13 mouse cellular contexts compared by ENCODE assay signal in genomic region chr6:39317854-39318630, GRCm38 (mm10). TPM values are rescaled to one million over a fixed set of nuclear protein-coding genes. Genes with fewer than 3 reads are reported as not detected.
DNase-seq lines count a peak whose midpoint lies in the region; ATAC-seq lines count a peak whose summit lies in the region.
"Had no signal": no experiment of that assay in that cellular context is flagged by ENCODE, and none has a peak within 500 bp of the region (broad histone marks: within the 10 kb centered on the region; RNA-seq: fewer than 3 reads in every experiment).

No protein-coding gene starts in this region.

- WGBS in neural tube, embryonic 15.5 days, result 88% methylated on average over 10 of the region's 10 CpGs
- WGBS in kidney, embryonic 15.5 days, result 87% methylated on average over 10 of the region's 10 CpGs

- H3K36me3 ChIP-seq in neural tube, embryonic 15.5 days, result no peaks in the 10 kb centered on the region
- H3K36me3 ChIP-seq in kidney, embryonic 15.5 days, result no peaks in the 10 kb centered on the region
- H3K36me3 ChIP-seq: G1E; liver, embryonic 12.5 days had no signal

- no peak overlapping the region for H3K4me3 ChIP-seq in neural tube, embryonic 15.5 days (replicated peaks)
- H3K4me3 ChIP-seq in kidney, embryonic 15.5 days (replicated peaks), result no peak overlapping the region
- H3K4me3 ChIP-seq: liver, embryonic 12.5 days had no signal

- H3K4me1 ChIP-seq in neural tube, embryonic 15.5 days, result peaks cover 5% of the 10 kb centered on the region
- H3K4me1 ChIP-seq in kidney, embryonic 15.5 days, result 0 out of 2 replicates have a peak, but pooled peaks cover 2% of the 10 kb centered on the region
- H3K4me1 ChIP-seq: liver, embryonic 12.5 days had no signal

- H3K9ac ChIP-seq in neural tube, embryonic 15.5 days (replicated peaks), result no peak overlapping the region
- no peak overlapping the region for H3K9ac ChIP-seq in kidney, embryonic 15.5 days
- H3K9ac ChIP-seq: liver, embryonic 12.5 days had no signal

- H3K9me3 ChIP-seq in neural tube, embryonic 15.5 days (replicated peaks), result no peaks in the 10 kb centered on the region
- H3K9me3 ChIP-seq in kidney, embryonic 15.5 days (replicated peaks), result no peaks in the 10 kb centered on the region
- H3K9me3 ChIP-seq: G1E; liver, embryonic 12.5 days had no signal

- peak; percentile 22 to 51 for DNase-seq in cerebellum, postnatal 25 days
- DNase-seq in cerebellum, postnatal 14 days, result no peak
- no peak for DNase-seq in neural tube, embryonic 10.5 days (ENCODE audit: extremely low spot score, low spot score)
- DNase-seq in heart, adult 9 months (ENCODE audit: low spot score in 2 of 2), result peak; percentile 43 to 44
- no peak for DNase-seq in MN1 (ENCODE audit: low spot score)
- DNase-seq: gastrocnemius, postnatal 14 days; kidney, postnatal 14 days had no signal

- no peaks in the 10 kb centered on the region for H3K27me3 ChIP-seq in neural tube, embryonic 15.5 days (replicated peaks)
- H3K27me3 ChIP-seq in kidney, embryonic 15.5 days, result no peaks in the 10 kb centered on the region
- H3K27me3 ChIP-seq: liver, embryonic 12.5 days had no signal

- ATAC-seq in neural tube, embryonic 15.5 days (ENCODE audit: low FRiP score), result no peak
- ATAC-seq in megakaryocyte-erythroid progenitor cell, adult 5-6 weeks (replicated peaks; ENCODE audit: low FRiP score, low TSS enrichment, poor library complexity, severe bottlenecking), result peak; percentile 59
- ATAC-seq in kidney, embryonic 15.5 days (replicated peaks; ENCODE audit: low FRiP score), result no peak
- ATAC-seq: liver, embryonic 12.5 days had no signal

- H3K4me2 ChIP-seq in neural tube, embryonic 15.5 days, result no peak overlapping the region
- no peak overlapping the region for H3K4me2 ChIP-seq in kidney, embryonic 15.5 days
- H3K4me2 ChIP-seq: liver, embryonic 12.5 days had no signal

- H3K27ac ChIP-seq in neural tube, embryonic 15.5 days (replicated peaks), result 0 out of 2 replicates have a peak overlapping the region, but pooled peaks have one; percentile 9
- no peak overlapping the region for H3K27ac ChIP-seq in kidney, embryonic 15.5 days
- H3K27ac ChIP-seq: liver, embryonic 12.5 days; macrophage had no signal

RNA-seq across cellular contexts. Expression of gene Slc37a3, which starts 59.4 kb away (rescaled TPM):
- polyA plus RNA-seq in neural tube, embryonic 15.5 days (2015; fragmentation: Nextera tagmentation; extraction: Ambion mirVana), result 52.6 and 53.1 TPM in 2 replicates
- total RNA-seq in megakaryocyte-erythroid progenitor cell, adult 5-6 weeks (2014; fragmentation: Nextera tagmentation), result 6.6 and 14.7 TPM in 2 replicates
- total RNA-seq in megakaryocyte-erythroid progenitor cell, adult 5-6 weeks (2017), result 1.7 and 1.9 TPM in 2 replicates
- 52.5 and 53.9 TPM in 2 replicates for polyA plus RNA-seq in kidney, embryonic 15.5 days (2015; fragmentation: Nextera tagmentation; extraction: Ambion mirVana)

Comparison
In these comparisons a context has a peak if more than half of its experiments do, and no peak if none do; other contexts are left out.
1. DNase-seq: peak in cerebellum, postnatal 25 days (2 of 2) and heart, adult 9 months (2 of 2); none in cerebellum, postnatal 14 days (0 of 2), neural tube, embryonic 10.5 days (single experiment) and MN1 (single experiment).